ENCODE assay signal across 1 mouse cellular context in the genomic region with DNA sequence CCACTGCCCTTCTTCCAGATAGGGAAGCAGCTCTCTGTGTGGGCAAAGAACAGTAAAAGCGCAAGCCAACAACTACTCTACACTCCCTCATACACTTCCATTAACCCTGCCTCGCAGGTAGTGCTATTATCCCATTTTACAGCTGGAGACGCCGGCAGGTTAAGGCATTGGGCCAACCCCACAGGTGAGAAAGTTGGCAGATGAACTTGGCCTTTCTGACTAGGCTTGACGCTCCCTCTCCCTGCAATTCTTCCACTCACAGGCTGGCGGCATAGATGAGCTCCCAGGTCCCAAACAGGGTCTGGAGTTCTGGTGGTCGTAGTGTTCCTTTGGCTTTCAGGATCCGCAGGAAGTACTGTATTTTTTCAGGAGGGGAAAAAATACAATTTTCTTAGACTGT.
TF ChIP-seq lines count a peak whose summit lies in the region.

No protein-coding gene starts in this region.

TF ChIP-seq in MEL, 35 proteins besides CTCF, POLR2A, EP300 and RAD21:
- no peak for TF ChIP-seq ELF1 (IDR thresholded peaks at IDR 0.05; ENCODE audit: low read depth, low read length)
- peak; percentile 33; the same call in 1 of the 2 replicates for TF ChIP-seq SMC3 (IDR thresholded peaks at IDR 0.05; ENCODE audit: low read depth, low read length)
